Mouse (Mus musculus) CH12.LX (cell line): Measurements from ENCODE around the gene Lemd2. TPM values are rescaled to one million over a fixed set of nuclear protein-coding genes. Genes with fewer than 3 reads are reported as not detected.

Experiments used
- DNase-seq: peaks from one replicate; pipeline ENCODE4 v3.0.0-alpha.2; 2013; ENCODE audit errors: extremely low read depth
- H3K27ac ChIP-seq: 2 replicates; pipeline ENCODE4 v1.5.1; 2012; ENCODE audit warnings: low read depth, mild to moderate bottlenecking, control low read depth, moderate library complexity; ENCODE audit not compliant: insufficient read depth
- H3K27me3 ChIP-seq: replicated peaks from 2 replicates; pipeline ENCODE3; 2012; ENCODE audit warnings: inconsistent platforms
- H3K36me3 ChIP-seq, 2 experiments: replicated peaks in 1 of 2; 2 replicates each; pipeline versions ENCODE3 to v1.6.1; 2012; ENCODE audit warnings: inconsistent platforms in 1 of 2, low read length in 1 of 2, mild to moderate bottlenecking in 1 of 2, mixed read lengths in 1 of 2, moderate library complexity in 1 of 2; ENCODE audit not compliant: control insufficient read depth in 1 of 2, insufficient read depth in 1 of 2
- H3K4me1 ChIP-seq, 2 experiments: 2 replicates each; pipeline ENCODE4 v1.6.1; 2012; ENCODE audit warnings: inconsistent platforms in 1 of 2, moderate library complexity in 1 of 2; ENCODE audit not compliant: insufficient read depth in 2 of 2, control insufficient read depth in 1 of 2
- H3K4me2 ChIP-seq: 2 replicates; pipeline ENCODE4 v1.6.1; 2012; ENCODE audit warnings: low read depth, mild to moderate bottlenecking, control low read depth; ENCODE audit not compliant: poor library complexity, insufficient read depth, severe bottlenecking
- H3K4me3 ChIP-seq, 3 experiments: fragments of 150-350 bp in 1 of 3; sonication (generic) in 1 of 3; replicated peaks in 1 of 3; 2 replicates each; pipeline versions ENCODE3 to v1.5.1; 2011 to 2012; ENCODE audit warnings: low read depth in 2 of 3, low read length in 2 of 3, mild to moderate bottlenecking in 2 of 3, moderate library complexity in 2 of 3, control low read depth in 1 of 3, improper control_type of control experiment in 1 of 3, inconsistent platforms in 1 of 3, mixed read lengths in 1 of 3; ENCODE audit not compliant: poor library complexity in 1 of 3
- H3K79me2 ChIP-seq: replicated peaks from 2 replicates; pipeline ENCODE4 v1.6.1; 2012; ENCODE audit warnings: mild to moderate bottlenecking, moderate library complexity; ENCODE audit not compliant: control insufficient read depth, poor library complexity, insufficient read depth, severe bottlenecking; ENCODE audit errors: extremely low read depth
- H3K9ac ChIP-seq: 2 replicates; pipeline ENCODE4 v1.6.1; 2012; ENCODE audit warnings: low read depth, mild to moderate bottlenecking, control low read depth, moderate library complexity; ENCODE audit not compliant: insufficient read depth
- H3K9me3 ChIP-seq: replicated peaks from 2 replicates; pipeline ENCODE3; 2012; ENCODE audit warnings: low read length, inconsistent platforms, mixed read lengths
- CHD2 ChIP-seq: IDR thresholded peaks from 2 replicates; pipeline ENCODE4 v1.6.1; 2011; ENCODE audit warnings: low read length, improper control_type of control experiment
- E2F4 ChIP-seq: IDR thresholded peaks from 2 replicates; pipeline ENCODE4 v1.6.1; 2011; ENCODE audit warnings: low read depth, low read length, improper control_type of control experiment; ENCODE audit not compliant: insufficient replicate concordance
- ETS1 ChIP-seq: conservative IDR thresholded peaks from 2 replicates; pipeline ENCODE4 v1.6.1; 2012; ENCODE audit warnings: low read depth, mild to moderate bottlenecking, inconsistent platforms, low read length, improper control_type of control experiment, moderate library complexity
- HCFC1 ChIP-seq: IDR thresholded peaks from 2 replicates; pipeline ENCODE4 v1.6.1; 2012; ENCODE audit warnings: low read depth, mild to moderate bottlenecking, inconsistent platforms, low read length, improper control_type of control experiment
- IRF4 ChIP-seq: IDR thresholded peaks from 2 replicates; pipeline ENCODE4 v1.6.1; 2014; ENCODE audit warnings: low read depth, mild to moderate bottlenecking, inconsistent platforms, low read length, improper control_type of control experiment
- JUN ChIP-seq: IDR thresholded peaks from 2 replicates; pipeline ENCODE4 v1.6.1; 2011; ENCODE audit warnings: low read depth, mild to moderate bottlenecking, low read length, improper control_type of control experiment, moderate library complexity; ENCODE audit not compliant: insufficient read depth
- KAT2A ChIP-seq: IDR thresholded peaks from 2 replicates; pipeline ENCODE4 v1.6.1; 2012; ENCODE audit warnings: low read length, improper control_type of control experiment, inconsistent platforms; ENCODE audit not compliant: insufficient replicate concordance
- MAFK ChIP-seq: IDR thresholded peaks from 2 replicates; pipeline ENCODE4 v1.6.1; 2011; ENCODE audit warnings: low read length, improper control_type of control experiment; ENCODE audit not compliant: insufficient replicate concordance
- MXI1 ChIP-seq: IDR thresholded peaks from 2 replicates; pipeline ENCODE4 v1.6.1; 2011; ENCODE audit warnings: mild to moderate bottlenecking, low read depth, low read length, improper control_type of control experiment
- NELFE ChIP-seq: IDR thresholded peaks from 2 replicates; pipeline ENCODE4 v1.6.1; 2011; ENCODE audit warnings: low read depth, low read length, improper control_type of control experiment
- NRF1 ChIP-seq: IDR thresholded peaks from 2 replicates; pipeline ENCODE4 v1.6.1; 2014; ENCODE audit warnings: low read depth, mild to moderate bottlenecking, inconsistent platforms, low read length, improper control_type of control experiment, moderate library complexity
- PAX5 ChIP-seq: IDR thresholded peaks from 2 replicates; pipeline ENCODE4 v1.6.1; 2012; ENCODE audit warnings: low read length, inconsistent platforms, mixed read lengths
- POLR2AphosphoS2 ChIP-seq: IDR thresholded peaks from 2 replicates; pipeline ENCODE4 v1.6.1; 2011; ENCODE audit warnings: low read depth, low read length, improper control_type of control experiment
- RAD21 ChIP-seq: IDR thresholded peaks from 2 replicates; pipeline ENCODE4 v1.6.1; 2011; ENCODE audit warnings: low read depth, mild to moderate bottlenecking, low read length, improper control_type of control experiment, moderate library complexity
- ZC3H11A ChIP-seq: IDR thresholded peaks from 2 replicates; pipeline ENCODE4 v1.6.1; 2012; ENCODE audit warnings: low read depth, mild to moderate bottlenecking, inconsistent platforms, low read length, improper control_type of control experiment
- dilution Hi-C: fragments of 300-500 bp; cut with MboI; formaldehyde crosslinking; loops from 2 replicates; pipeline ENCODE4 v1.14.3; 2020; ENCODE audit warnings: low sequenced_read_pairs; ENCODE audit not compliant: extremely low pct_unique_long_range_greater_than_20kb, extremely low pct_ligation_motif_present
- in situ Hi-C: fragments of 300-500 bp; cut with MboI; formaldehyde crosslinking; loops from 3 replicates; pipeline ENCODE4 v1.14.3; 2019; ENCODE audit warnings: low sequenced_read_pairs, low pct_ligation_motif_present, low pct_unique_long_range_greater_than_20kb, mixed read lengths
- polyA plus RNA-seq: library from polyadenylated mRNA; unstranded; fragments of >175 nt; gene quantifications from 2 replicates; pipeline ENCODE4 v1.2.1, GENCODE M21; 2012; ENCODE audit warnings: low read depth; ENCODE audit not compliant: insufficient read length
- total RNA-seq, 2 experiments: library from RNA; depleted of rRNA; stranded (reverse); fragments of 300-350 nt in 1 of 2; fragments of >200 nt in 1 of 2; gene quantifications; 2 replicates each; pipeline ENCODE4 v1.2.3; 2012 to 2014

The Lemd2 gene
- total and polyA plus RNA-seq, 3 experiments, result 15.1 to 28.8 (median 18.4) TPM

GRCm38 (mm10) chr17:27230455-27231145, 26.3 kb upstream of the Lemd2 start:
- dilution Hi-C loops (no loop called here), in situ Hi-C loops (no loop called here)
- Histone ChIP-seq H3K36me3 (no peaks in the 10 kb centered on the region), H3K27me3 (peaks cover 81% of the 10 kb centered on the region), H3K4me1 (no peaks in the 10 kb centered on the region)
- TF ChIP-seq E2F4, result no peak
- no peak for TF ChIP-seq KAT2A
- TF ChIP-seq NRF1, result no peak
- no peak for TF ChIP-seq CHD2
- no peak for TF ChIP-seq PAX5
- TF ChIP-seq HCFC1, result no peak
- TF ChIP-seq MXI1, result no peak
- no peak for TF ChIP-seq POLR2AphosphoS2
- TF ChIP-seq, all 38 proteins: peak for 0
- no peak overlapping the region for H3K9ac ChIP-seq
- H3K27ac ChIP-seq, result no peak overlapping the region
- H3K9me3 ChIP-seq, result peaks cover 19% of the 10 kb centered on the region
- DNase-seq, result no peak
- no peaks in the 10 kb centered on the region for H3K79me2 ChIP-seq
- H3K4me3 ChIP-seq, result no peak overlapping the region
- no peak overlapping the region for H3K4me2 ChIP-seq

GRCm38 (mm10) chr17:27229710-27230454, 25.6 kb upstream of the Lemd2 start:
- no peak overlapping the region for H3K27ac ChIP-seq
- dilution Hi-C loops, result no loop called here
- no peak for DNase-seq

More at GRCm38 (mm10) chr17:27229710-27230454, 25.6 kb upstream of the Lemd2 start:
- Histone ChIP-seq H3K4me3 (no peak overlapping the region), H3K27me3 (peaks cover 81% of the 10 kb centered on the region), H3K9ac (no peak overlapping the region), H3K79me2 (no peaks in the 10 kb centered on the region), H3K36me3 (no peaks in the 10 kb centered on the region), H3K4me1 (no peaks in the 10 kb centered on the region), H3K4me2 (no peak overlapping the region), H3K9me3 (peaks cover 19% of the 10 kb centered on the region)
- TF ChIP-seq NELFE (no peak), IRF4 (no peak), JUN (no peak), ETS1 (no peak), MAFK (no peak), NRF1 (no peak), RAD21 (no peak), ZC3H11A (no peak)
- in situ Hi-C loops, result no loop called here
